Comparison of ENCODE assay signal across 8 mouse cellular contexts in genomic region chr2:10142472-10143454, GRCm38 (mm10). TPM values are rescaled to one million over a fixed set of nuclear protein-coding genes. Genes with fewer than 3 reads are reported as not detected.
DNase-seq lines count a peak whose midpoint lies in the region; ATAC-seq and TF ChIP-seq lines count a peak whose summit lies in the region.

No protein-coding gene starts in this region.

- H3K36me3 ChIP-seq in heart, embryonic 10.5 days, result no peaks in the 10 kb centered on the region
- no peaks in the 10 kb centered on the region for H3K36me3 ChIP-seq in limb, embryonic 10.5 days
- H3K36me3 ChIP-seq in midbrain, embryonic 12.5 days, result no peaks in the 10 kb centered on the region
- H3K36me3 ChIP-seq in spleen, adult 2 months (ENCODE audit: control insufficient read depth, insufficient read depth, low read length), result no peaks in the 10 kb centered on the region

- TF ChIP-seq CTCF in spleen, adult 2 months (IDR thresholded peaks at IDR 0.05; ENCODE audit: extremely low read depth, insufficient read depth, insufficient read length, insufficient replicate concordance), result peak; percentile 67; the same call in 1 of the 2 replicates

- H3K4me2 ChIP-seq in midbrain, embryonic 12.5 days (replicated peaks), result no peak overlapping the region

- no peak for TF ChIP-seq POLR2A in spleen, adult 2 months (IDR thresholded peaks at IDR 0.05; ENCODE audit: low read depth, low read length)

- WGBS in heart, embryonic 10.5 days, result 34% methylated on average over 8 of the region's 8 CpGs
- WGBS in limb, embryonic 10.5 days, result 35% methylated on average over 8 of the region's 8 CpGs
- WGBS in midbrain, embryonic 12.5 days, result 31% methylated on average over 8 of the region's 8 CpGs
- 32% methylated on average over 8 of the region's 8 CpGs for WGBS in spleen, adult 2 months

- peak; percentile 100 for ATAC-seq in common myeloid progenitor, adult 5-6 weeks (replicated peaks; ENCODE audit: low read depth, poor library complexity, severe bottlenecking)
- ATAC-seq in midbrain, embryonic 12.5 days (ENCODE audit: low FRiP score, low read depth), result peak; percentile 84

- no peak overlapping the region for H3K4me3 ChIP-seq in heart, embryonic 10.5 days
- H3K4me3 ChIP-seq in limb, embryonic 10.5 days, result no peak overlapping the region
- no peak overlapping the region for H3K4me3 ChIP-seq in midbrain, embryonic 12.5 days
- H3K4me3 ChIP-seq in spleen, adult 2 months (ENCODE audit: extremely low read depth, insufficient read depth, insufficient read length), result no peak overlapping the region

- no peaks in the 10 kb centered on the region for H3K9me3 ChIP-seq in heart, embryonic 10.5 days
- H3K9me3 ChIP-seq in limb, embryonic 10.5 days (replicated peaks), result no peaks in the 10 kb centered on the region
- no peaks in the 10 kb centered on the region for H3K9me3 ChIP-seq in midbrain, embryonic 12.5 days

- DNase-seq in heart, adult 18-20 months, result peak; percentile 79 to 81
- no peak for DNase-seq in heart, embryonic 10.5 days (ENCODE audit: low spot score)
- peak; percentile 46 for DNase-seq in gastrocnemius, postnatal 10 days
- DNase-seq in kidney, adult 11 months, result peak; percentile 76
- DNase-seq in limb, embryonic 10.5 days (ENCODE audit: low spot score), result peak; percentile 70
- DNase-seq in spleen, adult 2 months (ENCODE audit: low read depth in 1 of 2, low spot score in 2 of 2), result peak; percentile 68 to 82

- H3K9ac ChIP-seq in midbrain, embryonic 12.5 days (replicated peaks), result no peak overlapping the region

- H3K4me1 ChIP-seq in heart, embryonic 10.5 days, result no peaks in the 10 kb centered on the region
- peaks cover 17% of the 10 kb centered on the region for H3K4me1 ChIP-seq in limb, embryonic 10.5 days
- no peaks in the 10 kb centered on the region for H3K4me1 ChIP-seq in midbrain, embryonic 12.5 days
- no peaks in the 10 kb centered on the region; the same call in 1 of the 2 replicates for H3K4me1 ChIP-seq in spleen, adult 2 months (ENCODE audit: control insufficient read depth, insufficient read depth, insufficient read length)

- no peak overlapping the region for H3K27ac ChIP-seq in heart, embryonic 10.5 days
- no peak overlapping the region for H3K27ac ChIP-seq in limb, embryonic 10.5 days
- H3K27ac ChIP-seq in midbrain, embryonic 12.5 days (replicated peaks), result no peak overlapping the region
- H3K27ac ChIP-seq in spleen, adult 2 months (ENCODE audit: insufficient read depth, low read length), result no peak overlapping the region

- H3K27me3 ChIP-seq in heart, embryonic 10.5 days (ENCODE audit: insufficient read depth, poor library complexity, severe bottlenecking), result no peaks in the 10 kb centered on the region
- H3K27me3 ChIP-seq in limb, embryonic 10.5 days (ENCODE audit: low read depth, poor library complexity, severe bottlenecking), result peaks cover 19% of the 10 kb centered on the region; the same call in 1 of the 2 replicates
- H3K27me3 ChIP-seq in midbrain, embryonic 12.5 days, result peaks cover 11% of the 10 kb centered on the region
- H3K27me3 ChIP-seq in spleen, adult 2 months (ENCODE audit: control insufficient read depth, insufficient read depth, low read length), result no peaks in the 10 kb centered on the region

RNA-seq across cellular contexts. Expression of gene Itih5, which starts 10.6 kb away (rescaled TPM):
- 1 to 10 TPM; 4.2 to 6.0 TPM for total RNA-seq in heart, adult 18-20 months (2021)
- polyA plus RNA-seq in heart, embryonic 10.5 days (2016; fragmentation: Nextera tagmentation; extraction: Ambion mirVana), result 3.1 and 4.7 TPM in 2 replicates
- total RNA-seq in common myeloid progenitor, adult 5-6 weeks (2017), result 17.2 and 19.9 TPM in 2 replicates
- 10 to 100 TPM; 65.9 to 76.6 TPM for total RNA-seq in gastrocnemius, postnatal 10 days (2021)
- 2.5 and 2.8 TPM in 2 replicates for polyA plus RNA-seq in limb, embryonic 10.5 days (2016; fragmentation: Nextera tagmentation; extraction: Ambion mirVana)
- 6.5 and 8.6 TPM in 2 replicates for polyA plus RNA-seq in midbrain, embryonic 12.5 days (2016; fragmentation: Nextera tagmentation; extraction: Ambion mirVana)
- 2.1 and 2.2 TPM in 2 replicates for polyA plus RNA-seq in spleen, adult 2 months (2012; rRNA removed)

RNA-seq across cellular contexts. Expression of gene Itih2, which starts 11.6 kb away (rescaled TPM):
- total RNA-seq in heart, adult 18-20 months (2021), result under 1 TPM; 0.35 to 0.85 TPM
- polyA plus RNA-seq in heart, embryonic 10.5 days (2016; fragmentation: Nextera tagmentation; extraction: Ambion mirVana), result 1.8 and 57.3 TPM in 2 replicates
- total RNA-seq in common myeloid progenitor, adult 5-6 weeks (2017), result not detected in 2 replicates
- 1 to 10 TPM in 1 of 2 experiments, under 1 TPM in 1; 0.40 to 1.5 TPM for total RNA-seq in gastrocnemius, postnatal 10 days (2021)
- 0.23 TPM in 1 of 2 replicates, not detected in the other for polyA plus RNA-seq in limb, embryonic 10.5 days (2016; fragmentation: Nextera tagmentation; extraction: Ambion mirVana)
- polyA plus RNA-seq in midbrain, embryonic 12.5 days (2016; fragmentation: Nextera tagmentation; extraction: Ambion mirVana), result 0.33 and 0.36 TPM in 2 replicates
- polyA plus RNA-seq in spleen, adult 2 months (2012; rRNA removed), result 0.14 and 0.19 TPM in 2 replicates
